Comparison of ENCODE assay signal across 8 mouse cellular contexts in genomic region chr15:83306181-83306580, GRCm38 (mm10). TPM values are rescaled to one million over a fixed set of nuclear protein-coding genes. Genes with fewer than 3 reads are reported as not detected.
DNase-seq lines count a peak whose midpoint lies in the region; ATAC-seq and TF ChIP-seq lines count a peak whose summit lies in the region.

No protein-coding gene starts in this region.

- H3K9ac ChIP-seq in kidney, embryonic 14.5 days (ENCODE audit: low read depth, low read length), result no peak overlapping the region
- peak overlapping the region; percentile 48; the same call in 1 of the 2 replicates for H3K9ac ChIP-seq in stomach, embryonic 16.5 days (ENCODE audit: low read length)

- H3K36me3 ChIP-seq in kidney, embryonic 14.5 days (ENCODE audit: control insufficient read depth, insufficient read depth, low read length), result peaks cover 40% of the 10 kb centered on the region
- H3K36me3 ChIP-seq in spleen, adult 2 months (ENCODE audit: control insufficient read depth, insufficient read depth, low read length), result 0 out of 2 replicates have a peak, but pooled peaks cover 3% of the 10 kb centered on the region
- H3K36me3 ChIP-seq in stomach, embryonic 16.5 days (ENCODE audit: control insufficient read depth, insufficient read depth, low read length), result peaks cover 34% of the 10 kb centered on the region

- no peaks in the 10 kb centered on the region for H3K27me3 ChIP-seq in kidney, embryonic 14.5 days (ENCODE audit: control insufficient read depth, insufficient read depth, low read length)
- no peaks in the 10 kb centered on the region for H3K27me3 ChIP-seq in spleen, adult 2 months (ENCODE audit: control insufficient read depth, insufficient read depth, low read length)
- no peaks in the 10 kb centered on the region for H3K27me3 ChIP-seq in stomach, embryonic 16.5 days (ENCODE audit: control insufficient read depth, insufficient read depth, low read length)

- DNase-seq in kidney, adult 11 months, result peak; percentile 32
- no peak for DNase-seq in spleen, adult 2 months (ENCODE audit: low read depth in 1 of 2, low spot score in 2 of 2)
- no peak for DNase-seq in spleen, postnatal 36 days (ENCODE audit: low spot score in 2 of 2)
- DNase-seq in adrenal gland, postnatal 10 days, result no peak

- no peak overlapping the region for H3K4me3 ChIP-seq in kidney, embryonic 14.5 days (ENCODE audit: low read length)
- H3K4me3 ChIP-seq in spleen, adult 2 months (ENCODE audit: extremely low read depth, insufficient read depth, insufficient read length), result no peak overlapping the region
- H3K4me3 ChIP-seq in cortical plate, adult 2 months (ENCODE audit: insufficient read depth, low read length), result no peak overlapping the region
- H3K4me3 ChIP-seq in stomach, embryonic 16.5 days (replicated peaks; ENCODE audit: low read length), result no peak overlapping the region

- WGBS in kidney, embryonic 14.5 days, result 90% methylated on average over 12 of the region's 12 CpGs
- WGBS in spleen, adult 2 months, result 92% methylated on average over 12 of the region's 12 CpGs
- WGBS in stomach, embryonic 16.5 days, result 90% methylated on average over 12 of the region's 12 CpGs

- no peak for TF ChIP-seq POLR2A in spleen, adult 2 months (IDR thresholded peaks at IDR 0.05; ENCODE audit: low read depth, low read length)
- no peak for TF ChIP-seq POLR2A in cortical plate, adult 2 months (IDR thresholded peaks at IDR 0.05; ENCODE audit: extremely low read depth, insufficient read depth, low read length)

- no peak for TF ChIP-seq CTCF in spleen, adult 2 months (IDR thresholded peaks at IDR 0.05; ENCODE audit: extremely low read depth, insufficient read depth, insufficient read length, insufficient replicate concordance)
- TF ChIP-seq CTCF in cortical plate, adult 2 months (IDR thresholded peaks at IDR 0.05; ENCODE audit: extremely low read depth, insufficient read depth, low read length), result no peak

- no peak overlapping the region for H3K4me2 ChIP-seq in kidney, embryonic 14.5 days (replicated peaks; ENCODE audit: low read depth, low read length)
- no peak overlapping the region for H3K4me2 ChIP-seq in stomach, embryonic 16.5 days (ENCODE audit: low read depth, low read length)

- no peaks in the 10 kb centered on the region for H3K9me3 ChIP-seq in kidney, embryonic 14.5 days (ENCODE audit: control insufficient read depth, low read length)
- H3K9me3 ChIP-seq in stomach, embryonic 16.5 days (replicated peaks; ENCODE audit: control insufficient read depth, low read length), result no peaks in the 10 kb centered on the region

- no peak overlapping the region for H3K27ac ChIP-seq in kidney, embryonic 14.5 days (ENCODE audit: low read depth, low read length)
- peak overlapping the region; percentile 57 for H3K27ac ChIP-seq in spleen, adult 2 months (ENCODE audit: insufficient read depth, low read length)
- H3K27ac ChIP-seq in cortical plate, adult 2 months (ENCODE audit: insufficient read depth, low read length), result peak overlapping the region; percentile 96
- peak overlapping the region; percentile 82 for H3K27ac ChIP-seq in stomach, embryonic 16.5 days (ENCODE audit: low read length)

- ATAC-seq in kidney, embryonic 14.5 days (ENCODE audit: low FRiP score, low TSS enrichment), result no peak
- no peak for ATAC-seq in stomach, embryonic 16.5 days (ENCODE audit: insufficient read depth, low FRiP score)
- ATAC-seq in megakaryocyte-erythroid progenitor cell, adult 5-6 weeks (replicated peaks; ENCODE audit: low FRiP score, low TSS enrichment, poor library complexity, severe bottlenecking), result no peak

- 0 out of 2 replicates have a peak, but pooled peaks cover 4% of the 10 kb centered on the region for H3K4me1 ChIP-seq in kidney, embryonic 14.5 days (ENCODE audit: control insufficient read depth, insufficient read depth, low read length)
- H3K4me1 ChIP-seq in spleen, adult 2 months (ENCODE audit: control insufficient read depth, insufficient read depth, insufficient read length), result no peaks in the 10 kb centered on the region
- peaks cover 4% of the 10 kb centered on the region; the same call in 1 of the 2 replicates for H3K4me1 ChIP-seq in cortical plate, adult 2 months (ENCODE audit: control insufficient read depth, insufficient read depth, low read length)
- H3K4me1 ChIP-seq in stomach, embryonic 16.5 days (ENCODE audit: control insufficient read depth, insufficient read depth, low read length), result peaks cover 20% of the 10 kb centered on the region

RNA-seq across cellular contexts. Expression of gene Arfgap3, which starts 43.9 kb away (rescaled TPM):
- 25.7 and 33.3 TPM in 2 replicates for polyA plus RNA-seq in kidney, embryonic 14.5 days (2014; fragmentation: Nextera tagmentation; extraction: Ambion mirVana)
- 14.6 TPM in 2 replicates for polyA plus RNA-seq in spleen, adult 2 months (2012; rRNA removed)
- 24.8 and 24.9 TPM in 2 replicates for polyA plus RNA-seq in cortical plate, adult 2 months (2012; rRNA removed)
- polyA plus RNA-seq in stomach, embryonic 16.5 days (2015; fragmentation: Nextera tagmentation; extraction: Ambion mirVana), result 79.9 and 80.6 TPM in 2 replicates
- 10 to 100 TPM; 24.0 to 24.7 TPM for total RNA-seq in adrenal gland, postnatal 10 days (2021)
- total RNA-seq in megakaryocyte-erythroid progenitor cell, adult 5-6 weeks (2014; fragmentation: Nextera tagmentation), result 25.2 and 32.4 TPM in 2 replicates
- total RNA-seq in megakaryocyte-erythroid progenitor cell, adult 5-6 weeks (2017), result 23.1 and 32.1 TPM in 2 replicates

RNA-seq across cellular contexts. Expression of gene A4galt, which starts 54.6 kb away (rescaled TPM):
- polyA plus RNA-seq in kidney, embryonic 14.5 days (2014; fragmentation: Nextera tagmentation; extraction: Ambion mirVana), result 14.8 and 19.9 TPM in 2 replicates
- polyA plus RNA-seq in spleen, adult 2 months (2012; rRNA removed), result 20.4 and 27.2 TPM in 2 replicates
- 4.6 and 4.7 TPM in 2 replicates for polyA plus RNA-seq in cortical plate, adult 2 months (2012; rRNA removed)
- 15.3 and 16.9 TPM in 2 replicates for polyA plus RNA-seq in stomach, embryonic 16.5 days (2015; fragmentation: Nextera tagmentation; extraction: Ambion mirVana)
- total RNA-seq in adrenal gland, postnatal 10 days (2021), result 10 to 100 TPM; 12.3 to 12.8 TPM
- not detected in 2 replicates for total RNA-seq in megakaryocyte-erythroid progenitor cell, adult 5-6 weeks (2014; fragmentation: Nextera tagmentation)
- not detected in 2 replicates for total RNA-seq in megakaryocyte-erythroid progenitor cell, adult 5-6 weeks (2017)
